Mouse (Mus musculus): ENCODE measurements around the gene Ppp1r9b. TPM values are rescaled to one million over a fixed set of nuclear protein-coding genes. Genes with fewer than 3 reads are reported as not detected.
"Not testable (repeated sequence)": the region's sequence is repeated elsewhere in the genome, so short reads cannot be mapped to it uniquely, and the experiment has no call there.

Ppp1r9b gene
- polyA plus RNA-seq, 1 experiment: 42.4 TPM

- peak overlapping the region; percentile 55 for H3K4me2 ChIP-seq (ENCODE audit: low read depth)
- H3K79me2 ChIP-seq (ENCODE audit: control insufficient read depth, insufficient read depth): no peaks in the 10 kb centered on the region
- H3ac ChIP-seq (ENCODE audit: control insufficient read depth, insufficient read length): no peak overlapping the region
- no peak overlapping the region for H3K4me3 ChIP-seq
- no peaks in the 10 kb centered on the region for H3K36me3 ChIP-seq (ENCODE audit: control insufficient read depth, insufficient read depth)
- H3K27me3 ChIP-seq (ENCODE audit: control insufficient read depth, insufficient read depth, insufficient read length): no peaks in the 10 kb centered on the region
- TF ChIP-seq MYOD1 (IDR thresholded peaks at IDR 0.05; ENCODE audit: control insufficient read depth in 1 of 3, insufficient read length in 2 of 3, low read depth in 2 of 3) (peak in 1 of 3 experiments; percentile 30), E2F4 (IDR thresholded peaks at IDR 0.05; ENCODE audit: insufficient read depth) (no peak)
Measured at GRCm38 (mm10) chr11:94957693-94958064, 33.2 kb upstream of the Ppp1r9b start.

- H3K79me2 ChIP-seq (ENCODE audit: control insufficient read depth, insufficient read depth): no peaks in the 10 kb centered on the region
- TF ChIP-seq POLR2AphosphoS2 (IDR thresholded peaks at IDR 0.05; ENCODE audit: insufficient read length, low read depth): peak; percentile 51
- TF ChIP-seq TCF12 (IDR thresholded peaks at IDR 0.05; ENCODE audit: insufficient read depth, poor library complexity, severe bottlenecking): no peak
- peak; percentile 43 for TF ChIP-seq POLR2A (IDR thresholded peaks at IDR 0.05; ENCODE audit: insufficient read length, low read depth)
- TF ChIP-seq SRF (IDR thresholded peaks at IDR 0.05; ENCODE audit: control insufficient read depth, insufficient read length, low read depth): no peak
- no peaks in the 10 kb centered on the region for H3K36me3 ChIP-seq (ENCODE audit: control insufficient read depth, insufficient read depth)
- H3K4me3 ChIP-seq: no peak overlapping the region
- H3K4me2 ChIP-seq (ENCODE audit: low read depth): peak overlapping the region; percentile 55
- no peak overlapping the region for H3ac ChIP-seq (ENCODE audit: control insufficient read depth, insufficient read length)
- no peaks in the 10 kb centered on the region for H3K27me3 ChIP-seq (ENCODE audit: control insufficient read depth, insufficient read depth, insufficient read length)
Measured at GRCm38 (mm10) chr11:94958065-94958858, 32.6 kb upstream of the Ppp1r9b start.

- Histone ChIP-seq H3K36me3 (ENCODE audit: control insufficient read depth, insufficient read depth) (no peaks in the 10 kb centered on the region), H3K79me2 (ENCODE audit: control insufficient read depth, insufficient read depth) (no peaks in the 10 kb centered on the region), H3K4me3 (no peak overlapping the region), H3K27me3 (ENCODE audit: control insufficient read depth, insufficient read depth, insufficient read length) (no peaks in the 10 kb centered on the region), H3K4me2 (ENCODE audit: low read depth) (no peak overlapping the region), H3ac (ENCODE audit: control insufficient read depth, insufficient read length) (no peak overlapping the region)
- TF ChIP-seq MAX (IDR thresholded peaks at IDR 0.05; ENCODE audit: low read depth) (no peak), E2F4 (IDR thresholded peaks at IDR 0.05; ENCODE audit: insufficient read depth) (no peak), POLR2AphosphoS2 (IDR thresholded peaks at IDR 0.05; ENCODE audit: insufficient read length, low read depth) (no peak), REST (IDR thresholded peaks at IDR 0.05; ENCODE audit: insufficient read depth, insufficient read length) (no peak), MYOG (IDR thresholded peaks at IDR 0.05; ENCODE audit: control insufficient read depth in 1 of 3, insufficient read depth in 1 of 3, insufficient read length in 2 of 3, low read depth in 2 of 3) (no peak), CEBPB (IDR thresholded peaks at IDR 0.05; ENCODE audit: insufficient read depth, poor library complexity, severe bottlenecking) (no peak), USF1 (IDR thresholded peaks at IDR 0.05; ENCODE audit: low read depth) (no peak), SRF (IDR thresholded peaks at IDR 0.05; ENCODE audit: control insufficient read depth, insufficient read length, low read depth) (no peak), MYOD1 (IDR thresholded peaks at IDR 0.05; ENCODE audit: control insufficient read depth in 1 of 3, insufficient read length in 2 of 3, low read depth in 2 of 3) (no peak), TCF3 (IDR thresholded peaks at IDR 0.05; ENCODE audit: insufficient read length, low read depth) (no peak), POLR2A (IDR thresholded peaks at IDR 0.05; ENCODE audit: insufficient read length, low read depth) (no peak), TCF12 (IDR thresholded peaks at IDR 0.05; ENCODE audit: insufficient read depth, poor library complexity, severe bottlenecking) (no peak)
Measured at GRCm38 (mm10) chr11:94962534-94963101, 28.2 kb upstream of the Ppp1r9b start.

GRCm38 (mm10) chr11:94967419-94967818, 23.4 kb upstream of the Ppp1r9b start, which contains the start of gene Hils1:
Hils1 (plus strand) TSS chr11:94967593.
- Histone ChIP-seq H3K4me3 (no peak within 1 kb of the TSS), H3K4me2 (ENCODE audit: low read depth) (no peak within 1 kb of the TSS), H3K79me2 (ENCODE audit: control insufficient read depth, insufficient read depth) (peaks cover 2% of the 10 kb centered on the region), H3K36me3 (ENCODE audit: control insufficient read depth, insufficient read depth) (no peaks in the 10 kb centered on the region), H3K27me3 (ENCODE audit: control insufficient read depth, insufficient read depth, insufficient read length) (no peaks in the 10 kb centered on the region), H3ac (ENCODE audit: control insufficient read depth, insufficient read length) (no peak within 1 kb of the TSS)
- TF ChIP-seq MYOG (IDR thresholded peaks at IDR 0.05; ENCODE audit: control insufficient read depth in 1 of 3, insufficient read depth in 1 of 3, insufficient read length in 2 of 3, low read depth in 2 of 3) (no peak), MYOD1 (IDR thresholded peaks at IDR 0.05; ENCODE audit: control insufficient read depth in 1 of 3, insufficient read length in 2 of 3, low read depth in 2 of 3) (no peak), SRF (IDR thresholded peaks at IDR 0.05; ENCODE audit: control insufficient read depth, insufficient read length, low read depth) (no peak), REST (IDR thresholded peaks at IDR 0.05; ENCODE audit: insufficient read depth, insufficient read length) (no peak)

- H3K79me2 ChIP-seq (ENCODE audit: control insufficient read depth, insufficient read depth): peaks cover 5% of the 10 kb centered on the region
- no peaks in the 10 kb centered on the region for H3K27me3 ChIP-seq (ENCODE audit: control insufficient read depth, insufficient read depth, insufficient read length)
- H3K4me2 ChIP-seq (ENCODE audit: low read depth): no peak overlapping the region
- TF ChIP-seq REST (IDR thresholded peaks at IDR 0.05; ENCODE audit: insufficient read depth, insufficient read length) (no peak), POLR2A (IDR thresholded peaks at IDR 0.05; ENCODE audit: insufficient read length, low read depth) (no peak), USF1 (IDR thresholded peaks at IDR 0.05; ENCODE audit: low read depth) (no peak), TCF12 (IDR thresholded peaks at IDR 0.05; ENCODE audit: insufficient read depth, poor library complexity, severe bottlenecking) (no peak), SRF (IDR thresholded peaks at IDR 0.05; ENCODE audit: control insufficient read depth, insufficient read length, low read depth) (no peak), MYOG (IDR thresholded peaks at IDR 0.05; ENCODE audit: control insufficient read depth in 1 of 3, insufficient read depth in 1 of 3, insufficient read length in 2 of 3, low read depth in 2 of 3) (no peak), E2F4 (IDR thresholded peaks at IDR 0.05; ENCODE audit: insufficient read depth) (no peak), MAX (IDR thresholded peaks at IDR 0.05; ENCODE audit: low read depth) (no peak), CEBPB (IDR thresholded peaks at IDR 0.05; ENCODE audit: insufficient read depth, poor library complexity, severe bottlenecking) (no peak), MYOD1 (IDR thresholded peaks at IDR 0.05; ENCODE audit: control insufficient read depth in 1 of 3, insufficient read length in 2 of 3, low read depth in 2 of 3) (no peak), TCF3 (IDR thresholded peaks at IDR 0.05; ENCODE audit: insufficient read length, low read depth) (no peak), POLR2AphosphoS2 (IDR thresholded peaks at IDR 0.05; ENCODE audit: insufficient read length, low read depth) (no peak)
- no peaks in the 10 kb centered on the region for H3K36me3 ChIP-seq (ENCODE audit: control insufficient read depth, insufficient read depth)
- no peak overlapping the region for H3K4me3 ChIP-seq
- no peak overlapping the region for H3ac ChIP-seq (ENCODE audit: control insufficient read depth, insufficient read length)
Measured at GRCm38 (mm10) chr11:94968187-94968586, 22.6 kb upstream of the Ppp1r9b start.

- not testable (repeated sequence) for H3K4me3 ChIP-seq; H3K27me3 ChIP-seq (ENCODE audit: control insufficient read depth, insufficient read depth, insufficient read length); H3ac ChIP-seq (ENCODE audit: control insufficient read depth, insufficient read length); H3K79me2 ChIP-seq (ENCODE audit: control insufficient read depth, insufficient read depth); H3K36me3 ChIP-seq (ENCODE audit: control insufficient read depth, insufficient read depth)
- H3K4me2 ChIP-seq (ENCODE audit: low read depth): peak overlapping the region; percentile 50
Measured at GRCm38 (mm10) chr11:94969709-94970108, 21.1 kb upstream of the Ppp1r9b start.
